Mouse (Mus musculus) heart, embryonic 16.5 days (tissue): ENCODE data around the gene Mpnd. TPM values are rescaled to one million over a fixed set of nuclear protein-coding genes. Genes with fewer than 3 reads are reported as not detected.
A peak's percentile ranks its signal among the peaks of the same experiment; 100 is the strongest.

Experiments used
- ATAC-seq: fragments of 200-750 bp; cut with Nextera tagmentation; replicated peaks from 2 replicates; pipeline ENCODE4 v1.8.0; 2017; ENCODE audit warnings: moderate number of reproducible peaks; ENCODE audit not compliant: insufficient read depth, low FRiP score; ENCODE audit errors: extremely low read depth
- H3K27ac ChIP-seq: fragments of 300-500 bp; sonication (generic); 2 replicates; pipeline ENCODE4 v1.5.1; 2014; ENCODE audit warnings: mild to moderate bottlenecking, low read length, control low read depth, moderate library complexity
- H3K27me3 ChIP-seq: fragments of 300-500 bp; sonication (generic); 2 replicates; pipeline ENCODE4 v1.6.1; 2014; ENCODE audit warnings: low read length, mixed read lengths; ENCODE audit not compliant: control insufficient read depth, insufficient read depth
- H3K36me3 ChIP-seq: fragments of 300-500 bp; sonication (generic); 2 replicates; pipeline ENCODE4 v1.6.1; 2014; ENCODE audit not compliant: control insufficient read depth, insufficient read depth
- H3K4me1 ChIP-seq: fragments of 300-500 bp; sonication (generic); 2 replicates; pipeline ENCODE4 v1.6.1; 2014; ENCODE audit warnings: low read length, mixed read lengths; ENCODE audit not compliant: control insufficient read depth, insufficient read depth
- H3K4me2 ChIP-seq: fragments of 300-500 bp; sonication (generic); 2 replicates; pipeline ENCODE4 v1.6.1; 2014; ENCODE audit warnings: low read depth, mild to moderate bottlenecking, control low read depth, low read length
- H3K4me3 ChIP-seq: fragments of 300-500 bp; sonication (generic); 2 replicates; pipeline ENCODE4 v1.5.1; 2014; ENCODE audit warnings: mild to moderate bottlenecking, control low read depth, low read length
- H3K9ac ChIP-seq: fragments of 300-500 bp; sonication (generic); 2 replicates; pipeline ENCODE4 v1.6.1; 2014; ENCODE audit warnings: low read length, control low read depth
- H3K9me3 ChIP-seq: fragments of 300-500 bp; sonication (generic); replicated peaks from 2 replicates; pipeline ENCODE4 v1.6.1; 2016; ENCODE audit warnings: low read length; ENCODE audit not compliant: control insufficient read depth
- WGBS: fragments of 180-500 bp; shearing (Covaris S2); extraction: QIAGEN DNeasy Blood & Tissue Kit; methylation state at CpG from one replicate; pipeline ENCODE4 v1.1.7; 2014; 5-methylcytosine and 5-hydroxymethylcytosine counted together
- polyA plus RNA-seq: library from polyadenylated mRNA; unstranded; fragments of >200 nt; fragmentation: Nextera tagmentation; extraction: Ambion mirVana; gene quantifications from 2 replicates; pipeline ENCODE4 v1.2.1, GENCODE M21; 2015

Gene Mpnd
- polyA plus RNA-seq, 1 experiment from 2014 or later: 77.4 TPM

- Histone ChIP-seq H3K4me1 (peaks cover 15% of the 10 kb centered on the region), H3K4me3 (no peak overlapping the region), H3K9me3 (no peaks in the 10 kb centered on the region), H3K27me3 (peaks cover 19% of the 10 kb centered on the region), H3K4me2 (no peak overlapping the region; the same call in 1 of the 2 replicates), H3K9ac (no peak overlapping the region), H3K36me3 (peaks cover 9% of the 10 kb centered on the region), H3K27ac (no peak overlapping the region)
- 36% methylated on average over 22 of the region's 22 CpGs for WGBS
- no peak for ATAC-seq
Observed at GRCm38 (mm10) chr17:55971453-55971852, 34.1 kb upstream of the Mpnd start.

- 18% methylated on average over 13 of the region's 13 CpGs for WGBS
- peak; percentile 52; the same call in 1 of the 2 replicates for ATAC-seq
- Histone ChIP-seq H3K4me1 (no peaks in the 10 kb centered on the region), H3K4me3 (no peak overlapping the region), H3K4me2 (no peak overlapping the region), H3K9me3 (no peaks in the 10 kb centered on the region), H3K36me3 (no peaks in the 10 kb centered on the region), H3K27ac (no peak overlapping the region), H3K9ac (no peak overlapping the region), H3K27me3 (peaks cover 8% of the 10 kb centered on the region)
Observed at GRCm38 (mm10) chr17:55976255-55976862, 29.2 kb upstream of the Mpnd start.

GRCm38 (mm10) chr17:55977301-55977700 lies 28.2 kb upstream of the Mpnd start:
- H3K27me3 ChIP-seq: peaks cover 6% of the 10 kb centered on the region
- no peaks in the 10 kb centered on the region for H3K9me3 ChIP-seq
- H3K9ac ChIP-seq: no peak overlapping the region
- no peaks in the 10 kb centered on the region for H3K36me3 ChIP-seq
- no peaks in the 10 kb centered on the region for H3K4me1 ChIP-seq
- WGBS: 48% methylated on average over 3 of the region's 3 CpGs
- H3K4me3 ChIP-seq: no peak overlapping the region
- H3K4me2 ChIP-seq: no peak overlapping the region
- ATAC-seq: no peak
- H3K27ac ChIP-seq: no peak overlapping the region

GRCm38 (mm10) chr17:55986030-55986961 lies 19.2 kb upstream of the Mpnd start, which contains the start of gene Fsd1:
Gene Fsd1 (plus strand): TSS chr17:55986509.
- peak within 1 kb of the TSS; percentile 55 for H3K4me2 ChIP-seq
- no peaks in the 10 kb centered on the region for H3K36me3 ChIP-seq
- H3K4me3 ChIP-seq: peak within 1 kb of the TSS; percentile 34
- H3K9ac ChIP-seq: no peak within 1 kb of the TSS
- ATAC-seq: no peak
- no peak within 1 kb of the TSS for H3K27ac ChIP-seq
- peaks cover 17% of the 10 kb centered on the region for H3K27me3 ChIP-seq
- no peaks in the 10 kb centered on the region for H3K9me3 ChIP-seq
- no peaks in the 10 kb centered on the region for H3K4me1 ChIP-seq
- 9% methylated on average over 33 of the region's 35 CpGs for WGBS

DNA sequence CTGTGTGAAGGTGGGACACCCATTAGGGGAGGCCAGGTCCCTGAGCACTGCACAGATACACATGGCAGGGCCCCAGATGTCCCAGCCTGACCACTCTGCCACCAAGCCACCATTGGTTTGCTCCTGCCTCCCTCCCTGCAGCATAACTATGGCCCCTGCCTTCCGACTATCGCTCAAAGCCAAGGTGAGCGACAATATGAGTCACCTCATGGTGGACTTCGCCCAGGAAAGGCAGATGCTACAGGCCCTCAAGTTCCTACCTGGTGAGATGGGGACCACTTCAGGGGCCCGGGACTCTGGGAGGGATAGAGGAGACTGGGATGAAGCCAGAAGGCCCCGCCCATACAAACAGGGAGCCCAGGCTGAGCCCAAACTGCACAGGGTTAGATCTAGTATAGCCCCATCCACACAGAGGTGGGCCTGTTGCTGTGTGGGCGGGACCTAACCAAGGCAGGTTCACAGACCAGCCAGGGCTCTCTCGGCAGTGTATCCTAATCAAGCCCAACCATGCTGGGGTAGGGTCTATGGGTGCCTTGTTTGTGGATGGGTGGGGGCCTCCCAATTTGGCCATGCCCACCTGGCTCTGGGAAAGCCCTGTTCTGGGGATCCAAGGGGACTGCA lies 15.1 kb upstream of the Mpnd start:
- no peak for ATAC-seq
- no peak overlapping the region for H3K4me2 ChIP-seq
- no peaks in the 10 kb centered on the region for H3K36me3 ChIP-seq
- no peaks in the 10 kb centered on the region for H3K9me3 ChIP-seq
- no peaks in the 10 kb centered on the region for H3K4me1 ChIP-seq
- H3K4me3 ChIP-seq: no peak overlapping the region
- H3K27me3 ChIP-seq: peaks cover 17% of the 10 kb centered on the region
- 69% methylated on average over 8 of the region's 8 CpGs for WGBS
- no peak overlapping the region for H3K9ac ChIP-seq
- no peak overlapping the region for H3K27ac ChIP-seq

GRCm38 (mm10) chr17:55996007-55996406 lies 9.5 kb upstream of the Mpnd start:
- Histone ChIP-seq H3K9ac (no peak overlapping the region), H3K36me3 (no peaks in the 10 kb centered on the region), H3K27me3 (peaks cover 11% of the 10 kb centered on the region), H3K4me3 (no peak overlapping the region), H3K27ac (no peak overlapping the region), H3K9me3 (no peaks in the 10 kb centered on the region), H3K4me2 (no peak overlapping the region), H3K4me1 (no peaks in the 10 kb centered on the region; the same call in 1 of the 2 replicates)
- 81% methylated on average over 15 of the region's 15 CpGs for WGBS
- no peak for ATAC-seq

DNA sequence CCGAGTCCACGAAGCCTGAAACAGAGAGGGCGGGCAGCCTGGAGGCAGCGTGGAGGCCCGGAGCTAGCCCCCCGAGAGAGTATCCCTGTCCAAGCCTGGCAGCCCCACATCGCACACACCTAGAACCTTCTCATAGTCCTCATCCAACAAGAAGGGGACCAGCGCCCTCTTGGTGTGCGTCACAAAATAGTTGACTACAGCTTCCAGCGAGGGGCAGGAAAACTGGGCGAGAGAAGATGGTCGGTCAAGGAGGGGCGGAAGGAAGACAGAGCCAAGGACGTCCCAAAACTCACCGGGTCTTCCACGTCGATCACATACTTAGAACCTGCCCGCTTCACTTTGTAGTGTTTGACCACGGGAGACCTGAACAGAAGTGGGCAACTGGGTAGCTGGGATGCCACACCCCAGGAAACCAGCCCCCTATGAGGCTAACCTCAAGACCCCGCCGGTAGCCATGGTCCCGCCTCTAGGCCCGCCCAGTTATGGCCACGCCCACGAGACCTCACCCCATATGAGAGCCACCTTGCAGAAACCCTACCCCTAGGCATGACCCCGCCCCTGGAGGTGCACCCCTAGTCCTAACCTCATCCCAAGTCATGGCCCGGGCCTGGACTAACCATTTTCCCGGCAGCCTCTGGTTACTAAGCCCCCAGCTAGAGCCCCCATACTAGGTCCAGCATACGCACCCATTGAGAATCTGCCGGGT lies 5.6 kb upstream of the Mpnd start:
- H3K9me3 ChIP-seq: 0 out of 2 replicates have a peak, but pooled peaks cover 3% of the 10 kb centered on the region
- H3K27me3 ChIP-seq: peaks cover 11% of the 10 kb centered on the region
- ATAC-seq: no peak
- 13% methylated on average over 30 of the region's 30 CpGs for WGBS
- no peaks in the 10 kb centered on the region; the same call in 1 of the 2 replicates for H3K4me1 ChIP-seq
- no peak overlapping the region for H3K27ac ChIP-seq
- H3K36me3 ChIP-seq: no peaks in the 10 kb centered on the region
- H3K4me2 ChIP-seq: peak overlapping the region; percentile 34; the same call in 1 of the 2 replicates
- no peak overlapping the region for H3K4me3 ChIP-seq
- H3K9ac ChIP-seq: no peak overlapping the region; the same call in 1 of the 2 replicates

DNA sequence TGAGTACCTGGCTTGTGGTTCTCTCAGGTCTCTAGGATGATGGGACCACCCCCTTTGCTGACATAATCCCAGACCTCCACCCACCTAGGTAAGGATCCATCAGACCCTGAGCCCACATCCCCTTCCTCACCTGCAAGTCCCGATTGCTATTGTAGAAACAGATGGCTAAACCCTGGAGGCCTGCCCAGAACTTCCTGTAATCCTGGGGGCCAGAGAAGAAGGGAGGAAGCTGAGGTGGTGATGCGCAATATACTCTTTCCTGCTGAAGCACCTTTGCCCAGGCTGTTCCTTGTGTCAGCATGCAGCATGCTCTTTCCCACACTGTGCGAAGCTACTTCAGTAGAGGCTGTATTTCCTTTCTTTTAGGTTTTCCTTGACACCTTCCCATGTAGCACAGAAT lies 2.5 kb upstream of the Mpnd start:
- Histone ChIP-seq H3K9ac (no peak overlapping the region), H3K4me3 (no peak overlapping the region), H3K4me1 (peaks cover 5% of the 10 kb centered on the region), H3K9me3 (0 out of 2 replicates have a peak, but pooled peaks cover 3% of the 10 kb centered on the region), H3K27me3 (peaks cover 11% of the 10 kb centered on the region), H3K27ac (no peak overlapping the region), H3K36me3 (no peaks in the 10 kb centered on the region), H3K4me2 (no peak overlapping the region)
- WGBS: 57% methylated on average over 3 of the region's 3 CpGs
- no peak for ATAC-seq
